Mouse (Mus musculus) liver, adult 2 months (tissue): ENCODE measurements at regions not wholly inside any gene's neighbourhood (a gene's known extent, or its start where the extent isn't known, plus 50 kb on each side); places are given as distances from the start of the nearest gene placed in this dataset.

Experiments
- CTCF ChIP-seq: fragments of 200-500 bp; IDR thresholded peaks from 2 replicates; pipeline ENCODE4 v1.5.1; 2011; ENCODE audit warnings: low read depth, low read length, control low read depth
- POLR2A ChIP-seq: fragments of 200-500 bp; IDR thresholded peaks from 2 replicates; pipeline ENCODE4 v1.6.1; 2011; ENCODE audit warnings: low read length, control low read depth; ENCODE audit not compliant: insufficient read depth; ENCODE audit errors: extremely low read depth

GRCm38 (mm10) chr13:84057456-84057855 lies 164.6 kb upstream of the Tmem161b start:
- TF ChIP-seq POLR2A (no peak), CTCF (no peak)
